Mouse (Mus musculus) heart, adult 11 months (tissue): ENCODE measurements around the gene Bsx.
A peak's percentile ranks its signal among the peaks of the same experiment; 100 is the strongest.

ENCODE experiments used
- DNase-seq: peaks from one replicate; pipeline ENCODE4 v3.0.0; 2022

Gene Bsx

GRCm38 (mm10) chr9:40892456-40892855 lies 18.5 kb downstream of the Bsx start:
- DNase-seq, result no peak

- peak; percentile 64 for DNase-seq
Measured at GRCm38 (mm10) chr9:40907413-40907812, 33.5 kb downstream of the Bsx start.

GRCm38 (mm10) chr9:40908411-40908810 lies 34.5 kb downstream of the Bsx start:
- no peak for DNase-seq

- DNase-seq, result no peak
Measured at GRCm38 (mm10) chr9:40908915-40909314, 35.0 kb downstream of the Bsx start.

- DNase-seq, result peak; percentile 67
Measured at GRCm38 (mm10) chr9:40917871-40918613, 44.1 kb downstream of the Bsx start.

DNA sequence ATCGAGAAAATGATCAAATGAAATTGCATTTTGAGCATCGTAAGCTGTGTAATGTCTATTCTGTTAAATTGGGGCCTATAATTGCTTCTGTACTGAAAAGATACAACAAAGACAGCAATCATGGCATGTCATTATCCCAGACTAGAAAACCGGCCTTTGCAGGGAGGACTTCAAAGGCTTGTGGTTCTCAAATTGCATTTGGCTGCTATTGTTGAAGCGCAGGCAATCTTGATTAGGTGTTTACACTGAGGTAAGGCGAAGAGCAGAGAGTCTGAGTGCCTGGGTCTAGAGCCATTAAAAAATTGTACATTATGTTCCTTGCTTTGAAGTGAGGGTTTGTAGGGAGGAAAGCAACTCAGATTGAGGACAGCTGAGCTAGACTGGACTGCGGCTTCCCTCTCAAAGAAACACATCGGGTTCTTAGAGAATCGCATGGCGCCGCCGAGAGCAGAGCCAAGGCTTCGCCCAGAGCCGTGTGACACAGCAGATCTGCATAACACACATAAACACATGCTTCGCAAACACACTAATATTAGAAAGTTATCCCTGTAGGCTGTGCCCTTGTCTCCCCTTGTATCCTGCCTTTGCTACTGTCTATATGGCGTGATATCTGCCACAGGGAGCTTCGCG lies 53.5 kb downstream of the Bsx start:
- DNase-seq, result peak; percentile 75
